Comparison of ENCODE assay signal across 12 mouse cellular contexts in the genomic region with DNA sequence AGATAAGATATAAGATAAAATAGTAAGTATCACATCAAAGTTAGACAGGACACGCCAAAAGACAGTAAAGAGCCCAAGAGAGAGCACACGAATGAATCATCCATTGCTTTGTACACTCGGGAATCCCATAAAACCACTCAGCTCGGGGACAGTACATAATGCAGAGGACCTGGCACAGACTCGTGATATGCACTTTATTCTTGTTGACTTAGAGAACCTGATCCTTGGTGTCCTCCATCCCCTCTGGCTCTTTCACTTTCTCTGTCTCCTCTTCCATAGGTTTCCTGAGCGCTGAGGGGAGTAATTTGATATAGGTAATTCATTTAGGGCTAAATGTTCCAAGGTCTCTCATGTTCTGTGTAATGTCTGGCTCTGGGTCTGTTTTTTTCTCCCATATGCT.
"Had no signal": no experiment of that assay in that cellular context is flagged by ENCODE, and none has a peak within 500 bp of the region (broad histone marks: within the 10 kb centered on the region; RNA-seq: fewer than 3 reads in every experiment).

No protein-coding gene starts in this region.

- H3K27me3 ChIP-seq: limb, embryonic 13.5 days; midbrain, embryonic 15.5 days; neural tube, embryonic 13.5 days had no signal

- H3K36me3 ChIP-seq: limb, embryonic 13.5 days; midbrain, embryonic 10.5 days; midbrain, embryonic 15.5 days; neural tube, embryonic 13.5 days had no signal

- H3K4me3 ChIP-seq: limb, embryonic 13.5 days; midbrain, embryonic 10.5 days; midbrain, embryonic 15.5 days; neural tube, embryonic 13.5 days had no signal

- DNase-seq: kidney, adult 11 months; left cerebral cortex, postnatal 4 days; lung, adult 18-20 months; lung, postnatal 36 days; retina, postnatal 1 day; thymus, postnatal 36 days had no signal

- H3K4me2 ChIP-seq: limb, embryonic 13.5 days; midbrain, embryonic 15.5 days; neural tube, embryonic 13.5 days had no signal

- H3K9ac ChIP-seq: limb, embryonic 13.5 days; liver, embryonic 14.5 days; midbrain, embryonic 15.5 days; neural tube, embryonic 13.5 days had no signal

- H3K9me3 ChIP-seq: limb, embryonic 13.5 days; midbrain, embryonic 10.5 days; midbrain, embryonic 15.5 days; neural tube, embryonic 13.5 days had no signal

- ATAC-seq: lung, postnatal 0 days; midbrain, embryonic 15.5 days had no signal

- H3K27ac ChIP-seq: limb, embryonic 13.5 days; liver, embryonic 14.5 days; midbrain, embryonic 10.5 days; midbrain, embryonic 15.5 days; neural tube, embryonic 13.5 days had no signal

- H3K4me1 ChIP-seq: midbrain, embryonic 10.5 days; midbrain, embryonic 15.5 days; neural tube, embryonic 13.5 days had no signal
